Mouse (Mus musculus): Measurements from ENCODE around the gene Ripk4. TPM values are rescaled to one million over a fixed set of nuclear protein-coding genes. Genes with fewer than 3 reads are reported as not detected.

The Ripk4 gene
- under 1 TPM in 1 of 2 experiments, not detected in 1; 0.16 TPM for total RNA-seq (2021)

GRCm38 (mm10) chr16:97763061-97763989 lies at the start of gene Ripk4:
Ripk4 (minus strand) TSS chr16:97763787.
- no peak for DNase-seq (ENCODE audit: low spot score)
- intact Hi-C loops (cut with DNase I), result no loop called here

GRCm38 (mm10) chr16:97808881-97809280 lies 45.3 kb upstream of the Ripk4 start:
- DNase-seq (ENCODE audit: low spot score), result no peak
- intact Hi-C loops (cut with DNase I), result loop anchor here (5.0 kb wide), 1 partner anchor 183 kb away; no protein-coding TSS in a partner anchor

- DNase-seq (ENCODE audit: low spot score), result no peak
- intact Hi-C loops (cut with DNase I), result loop anchor here (5.0 kb wide), 1 partner anchor 187 kb away; no protein-coding TSS in a partner anchor
These were observed 42.1 kb upstream of the Ripk4 start for GRCm38 (mm10) chr16:97805646-97806045.

GRCm38 (mm10) chr16:97804680-97805547 lies 41.3 kb upstream of the Ripk4 start:
- intact Hi-C loops (cut with DNase I), result loop anchor here (5.0 kb wide), 1 partner anchor 187 kb away; no protein-coding TSS in a partner anchor
- peak; percentile 28 for DNase-seq (ENCODE audit: low spot score)

GRCm38 (mm10) chr16:97797950-97798869 lies 34.6 kb upstream of the Ripk4 start:
- intact Hi-C loops (cut with DNase I), result no loop called here
- DNase-seq (ENCODE audit: low spot score), result no peak

GRCm38 (mm10) chr16:97797212-97797611 lies 33.6 kb upstream of the Ripk4 start:
- intact Hi-C loops (cut with DNase I), result no loop called here
- no peak for DNase-seq (ENCODE audit: low spot score)

- no peak for DNase-seq (ENCODE audit: low spot score)
- intact Hi-C loops (cut with DNase I), result no loop called here
These were observed 30.7 kb upstream of the Ripk4 start for GRCm38 (mm10) chr16:97794256-97794655.

- DNase-seq (ENCODE audit: low spot score), result no peak
- intact Hi-C loops (cut with DNase I), result loop anchor here (5.0 kb wide), 1 partner anchor 471 kb away; no protein-coding TSS in a partner anchor
These were observed 19.5 kb upstream of the Ripk4 start for GRCm38 (mm10) chr16:97783057-97783456.

GRCm38 (mm10) chr16:97778353-97779025 lies 14.9 kb upstream of the Ripk4 start:
- intact Hi-C loops (cut with DNase I), result loop anchor here (10.0 kb wide), 1 partner anchor 254 kb away; no protein-coding TSS in a partner anchor
- peak; percentile 35 for DNase-seq (ENCODE audit: low spot score)

GRCm38 (mm10) chr16:97766501-97766900 lies 2.9 kb upstream of the Ripk4 start:
- intact Hi-C loops (cut with DNase I), result loop anchor here (5.0 kb wide), 2 partner anchors 94 to 454 kb away; no protein-coding TSS in a partner anchor
- DNase-seq (ENCODE audit: low spot score), result no peak

- no peak for DNase-seq (ENCODE audit: low spot score)
- intact Hi-C loops (cut with DNase I), result loop anchor here (5.0 kb wide), 2 partner anchors 92 to 452 kb away; no protein-coding TSS in a partner anchor
These were observed 1.0 kb upstream of the Ripk4 start for GRCm38 (mm10) chr16:97764626-97765025.

- intact Hi-C loops (cut with DNase I), result no loop called here
- DNase-seq (ENCODE audit: low spot score), result no peak
These were observed 378 bp upstream of the Ripk4 start for GRCm38 (mm10) chr16:97763990-97764340.

GRCm38 (mm10) chr16:97761782-97762181 lies 1.8 kb downstream of the Ripk4 start:
- no peak for DNase-seq (ENCODE audit: low spot score)
- intact Hi-C loops (cut with DNase I), result no loop called here

- DNase-seq (ENCODE audit: low spot score), result no peak
- intact Hi-C loops (cut with DNase I), result no loop called here
These were observed 3.9 kb downstream of the Ripk4 start for GRCm38 (mm10) chr16:97759681-97760080.

- intact Hi-C loops (cut with DNase I), result no loop called here
- no peak for DNase-seq (ENCODE audit: low spot score)
These were observed 5.3 kb downstream of the Ripk4 start for GRCm38 (mm10) chr16:97758288-97758687.

- no peak for DNase-seq (ENCODE audit: low spot score)
- intact Hi-C loops (cut with DNase I), result no loop called here
These were observed 7.1 kb downstream of the Ripk4 start for GRCm38 (mm10) chr16:97756460-97756859.

- no peak for DNase-seq (ENCODE audit: low spot score)
- intact Hi-C loops (cut with DNase I), result no loop called here
These were observed 11.2 kb downstream of the Ripk4 start for GRCm38 (mm10) chr16:97752316-97752941.

- intact Hi-C loops (cut with DNase I), result no loop called here
- DNase-seq (ENCODE audit: low spot score), result peak; percentile 57
These were observed 11.7 kb downstream of the Ripk4 start for GRCm38 (mm10) chr16:97751884-97752283.
